Mouse (Mus musculus) subcutaneous adipose tissue, adult 2 months (tissue): ENCODE measurements around the gene P2rx4. TPM values are rescaled to one million over a fixed set of nuclear protein-coding genes. Genes with fewer than 3 reads are reported as not detected.

Experiments used
- polyA plus RNA-seq: library from polyadenylated mRNA; depleted of rRNA; stranded (reverse); fragments of >200 nt; gene quantifications from 2 replicates; pipeline ENCODE4 v1.2.3, GENCODE M21; 2012; ENCODE audit warnings: low replicate concordance; rRNA removed

P2rx4 gene
- 88.7 and 101 TPM in 2 replicates for polyA plus RNA-seq

GRCm38 (mm10) chr5:122707276-122708181, at the start of gene P2rx4:
P2rx4 (plus strand) TSS chr5:122707544.

Other genes with a start within 250 kb of the P2rx4 start
- 54.7 and 115 TPM in 2 replicates for gene Atp2a2, start 205.3 kb upstream of the P2rx4 start, polyA plus RNA-seq
- gene Ift81, start 93.0 kb upstream of the P2rx4 start, polyA plus RNA-seq, result 2.4 and 8.1 TPM in 2 replicates
- gene P2rx7, start 63.6 kb upstream of the P2rx4 start, polyA plus RNA-seq, result 33.2 and 63.8 TPM in 2 replicates
- gene Camkk2, start 71.9 kb downstream of the P2rx4 start, polyA plus RNA-seq, result 24.4 and 42.6 TPM in 2 replicates
- gene Anapc5, start 113.8 kb downstream of the P2rx4 start, polyA plus RNA-seq, result 373 and 628 TPM in 2 replicates
- 7.6 and 15.4 TPM in 2 replicates for gene Rnf34, start 142.5 kb downstream of the P2rx4 start, polyA plus RNA-seq